Mouse (Mus musculus): ENCODE measurements at regions not wholly inside any gene's neighbourhood (a gene's known extent, or its start where the extent isn't known, plus 50 kb on each side); places are given as distances from the start of the nearest gene placed in this dataset.

DNA sequence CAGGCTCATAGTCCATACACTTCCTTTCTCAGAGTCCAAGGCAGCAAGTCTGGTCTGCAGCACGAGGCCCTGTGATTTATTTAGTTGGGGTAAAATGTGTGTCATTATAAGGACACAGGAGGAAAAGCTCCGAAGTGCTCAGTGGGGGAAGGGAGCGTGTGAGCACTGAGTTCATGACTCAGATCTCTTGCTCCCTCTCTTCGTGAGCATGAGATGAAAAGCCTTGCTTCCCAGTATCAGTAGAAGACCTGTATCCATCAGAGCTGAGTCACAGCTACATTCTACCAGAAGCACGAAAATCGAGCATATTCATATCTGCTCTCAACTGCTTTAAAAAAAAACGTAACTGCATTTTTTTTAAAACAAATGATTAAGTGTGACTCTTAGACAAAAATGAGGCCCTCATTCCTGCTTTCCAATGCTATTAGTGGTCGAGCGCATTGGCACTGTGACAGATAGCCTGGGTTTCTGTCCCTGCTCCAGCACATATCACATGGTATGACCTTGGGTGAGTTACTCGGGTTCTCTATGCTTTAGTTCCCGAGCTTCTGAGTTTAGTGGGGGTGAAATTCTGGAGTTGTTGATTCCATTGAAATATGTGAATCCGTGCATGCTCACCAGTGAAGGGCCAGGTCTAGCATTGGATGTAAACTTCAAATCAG is 109.2 kb upstream of the Cd180 start:
- no peak for TF ChIP-seq CTCF (IDR thresholded peaks at IDR 0.05; ENCODE audit: low read depth, low read length)
- TF ChIP-seq POLR2A (IDR thresholded peaks at IDR 0.05; ENCODE audit: extremely low read depth, insufficient read depth, low read length), result no peak

Measured in liver, adult 2 months (tissue).